Mouse (Mus musculus): ENCODE data around the gene Trim45. TPM values are rescaled to one million over a fixed set of nuclear protein-coding genes. Genes with fewer than 3 reads are reported as not detected.

The Trim45 gene
- polyA plus RNA-seq, 1 experiment, result 1.9 TPM

DNA sequence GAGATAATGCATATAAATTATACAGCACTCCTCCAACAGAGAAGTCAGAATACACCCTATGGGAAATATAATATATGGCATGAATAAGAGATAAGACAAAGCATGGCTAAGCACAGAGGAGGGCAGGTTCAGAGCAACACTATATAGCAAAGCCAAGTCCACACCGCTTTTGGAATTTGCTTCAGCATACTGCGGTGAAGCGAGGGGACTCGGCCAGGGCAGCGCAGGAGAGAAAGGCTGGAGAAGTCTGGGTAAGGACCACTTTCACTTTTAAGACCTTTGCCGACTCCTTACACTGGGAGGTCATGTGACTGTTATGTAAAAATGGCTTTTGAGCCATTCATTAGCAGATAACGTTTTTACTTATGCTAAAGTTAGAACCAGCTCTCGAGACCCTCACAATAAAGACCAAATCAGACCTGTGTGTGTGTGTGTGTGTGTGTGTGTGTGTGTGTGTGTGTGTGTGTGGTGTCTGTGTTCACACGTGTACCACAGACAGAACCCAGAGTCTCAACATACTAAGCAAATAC is 1.3 kb upstream of the Trim45 start:
- no peak overlapping the region for H3K27ac ChIP-seq (ENCODE audit: control insufficient read depth, insufficient read depth, low read depth, low read length, poor library complexity)
- 12% methylated on average over 9 of the region's 9 CpGs for WGBS

DNA sequence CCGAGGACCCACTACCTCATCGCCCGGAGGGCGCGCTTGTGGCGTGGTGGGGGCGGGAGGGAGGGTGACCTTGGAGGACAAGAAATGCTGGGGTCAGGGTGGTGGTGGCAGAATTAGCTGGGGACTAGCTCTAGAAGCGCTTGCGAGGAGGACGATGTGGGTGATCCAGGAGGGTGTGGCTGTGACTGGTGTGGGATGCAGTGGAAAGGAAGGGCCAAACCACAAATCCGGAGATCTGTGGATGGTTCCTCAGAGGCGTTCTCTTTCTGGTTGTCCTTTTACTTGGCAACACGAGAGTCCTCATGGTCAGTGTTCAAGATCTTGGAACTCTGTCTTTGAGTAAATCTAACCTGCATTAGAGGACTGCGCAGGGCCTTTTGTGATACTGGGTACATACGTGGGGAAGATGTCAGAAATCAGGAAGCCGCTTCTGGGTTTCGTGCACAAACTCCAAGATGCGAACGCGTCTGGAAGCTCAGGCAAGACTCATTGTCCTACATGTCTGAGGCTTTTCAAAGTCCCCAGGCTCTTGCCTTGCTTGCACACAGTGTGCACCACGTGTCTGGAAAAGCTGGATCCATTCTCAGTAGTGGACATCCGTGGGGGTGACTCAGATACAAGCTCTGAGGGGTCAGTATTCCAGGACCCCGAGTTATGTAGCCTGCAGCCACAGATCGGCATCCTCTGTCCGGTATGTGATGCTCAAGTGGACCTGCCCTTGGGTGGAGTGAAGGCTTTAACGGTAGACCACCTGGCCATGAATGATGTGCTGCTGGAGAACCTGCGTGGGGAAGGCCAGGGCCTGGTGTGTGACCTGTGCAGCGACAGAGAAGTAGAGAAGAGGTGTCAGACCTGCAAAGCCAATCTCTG is 739 bp downstream of the Trim45 start:
- Histone ChIP-seq H3K27ac (ENCODE audit: control insufficient read depth, insufficient read depth, low read depth, low read length, poor library complexity) (no peak overlapping the region), H3K4me3 (replicated peaks; ENCODE audit: control insufficient read depth, low read depth, low read length) (peak overlapping the region; percentile 77), H3K4me1 (ENCODE audit: control insufficient read depth, insufficient read depth, low read length) (peaks cover 2% of the 10 kb centered on the region; the same call in 1 of the 2 replicates)
- no peak for TF ChIP-seq POLR2A (IDR thresholded peaks at IDR 0.05; ENCODE audit: borderline replicate concordance, control insufficient read depth, low read depth, low read length)
- TF ChIP-seq CTCF (IDR thresholded peaks at IDR 0.05; ENCODE audit: control insufficient read depth, insufficient read depth, low read length), result no peak
- 25% methylated on average over 28 of the region's 28 CpGs for WGBS

More for the DNA sequence above, 1.3 kb upstream of the Trim45 start:
- peaks cover 4% of the 10 kb centered on the region; the same call in 1 of the 2 replicates for H3K4me1 ChIP-seq (ENCODE audit: control insufficient read depth, insufficient read depth, low read length)
- H3K4me3 ChIP-seq (replicated peaks; ENCODE audit: control insufficient read depth, low read depth, low read length), result peak overlapping the region; percentile 65
- TF ChIP-seq CTCF (IDR thresholded peaks at IDR 0.05; ENCODE audit: control insufficient read depth, insufficient read depth, low read length) (no peak), POLR2A (IDR thresholded peaks at IDR 0.05; ENCODE audit: borderline replicate concordance, control insufficient read depth, low read depth, low read length) (no peak)

DNA sequence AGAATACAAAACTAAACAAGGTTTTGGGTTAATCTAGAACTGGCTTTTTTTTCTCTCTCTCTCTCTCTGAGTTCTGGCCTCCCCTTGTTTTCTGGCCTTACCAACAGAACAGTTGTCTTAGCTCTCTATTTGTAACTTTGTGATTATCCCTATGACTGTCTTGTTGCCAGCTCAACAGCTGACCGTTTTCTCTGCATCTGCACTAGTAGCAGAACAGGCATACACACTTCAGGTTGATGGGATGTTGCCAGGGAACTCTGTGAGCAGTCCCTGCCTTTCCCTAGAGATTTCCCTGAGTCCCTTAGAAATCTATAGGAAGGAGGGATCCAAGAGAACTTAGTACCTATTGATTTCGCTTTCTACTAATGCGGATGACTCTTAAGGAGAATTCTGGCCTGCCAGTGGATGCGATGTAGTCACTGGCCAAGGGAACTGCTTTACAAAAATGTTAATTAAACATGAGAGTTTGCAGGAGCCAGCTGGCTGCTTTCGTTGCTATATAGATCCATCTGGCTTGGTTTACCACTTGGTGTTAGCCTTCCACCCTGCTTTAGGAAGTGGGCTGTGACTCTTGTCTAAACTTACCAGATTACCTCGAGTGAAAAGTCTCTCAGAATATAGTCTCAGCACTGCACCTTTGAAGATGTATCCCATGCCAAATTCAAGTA is 2.2 kb downstream of the Trim45 start:
- 61% methylated on average over 6 of the region's 6 CpGs for WGBS
- Histone ChIP-seq H3K4me3 (replicated peaks; ENCODE audit: control insufficient read depth, low read depth, low read length) (no peak overlapping the region), H3K27ac (ENCODE audit: control insufficient read depth, insufficient read depth, low read depth, low read length, poor library complexity) (no peak overlapping the region), H3K4me1 (ENCODE audit: control insufficient read depth, insufficient read depth, low read length) (peaks cover 2% of the 10 kb centered on the region; the same call in 1 of the 2 replicates)
- TF ChIP-seq POLR2A (IDR thresholded peaks at IDR 0.05; ENCODE audit: borderline replicate concordance, control insufficient read depth, low read depth, low read length) (no peak), CTCF (IDR thresholded peaks at IDR 0.05; ENCODE audit: control insufficient read depth, insufficient read depth, low read length) (no peak)

DNA sequence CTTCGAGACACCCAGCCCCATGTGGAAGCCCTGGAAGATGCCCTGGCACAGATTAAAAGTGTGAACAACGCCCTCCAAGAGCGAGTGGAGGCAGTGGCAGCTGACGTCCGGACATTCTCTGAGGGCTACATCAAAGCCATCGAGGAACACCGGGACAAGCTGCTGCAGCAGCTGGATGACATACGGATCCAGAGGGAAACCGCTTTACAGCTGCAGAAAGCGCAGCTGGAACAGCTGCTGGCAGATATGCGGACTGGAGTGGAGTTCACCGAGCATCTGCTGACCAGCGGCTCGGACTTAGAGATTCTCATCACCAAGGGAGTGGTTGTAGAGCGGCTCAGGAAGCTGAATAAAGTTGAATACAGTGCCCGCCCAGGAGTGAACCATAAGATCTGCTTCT is 3.2 kb downstream of the Trim45 start:
- Histone ChIP-seq H3K4me3 (replicated peaks; ENCODE audit: control insufficient read depth, low read depth, low read length) (peak overlapping the region; percentile 44), H3K4me1 (ENCODE audit: control insufficient read depth, insufficient read depth, low read length) (peaks cover 2% of the 10 kb centered on the region; the same call in 1 of the 2 replicates), H3K27ac (ENCODE audit: control insufficient read depth, insufficient read depth, low read depth, low read length, poor library complexity) (0 out of 2 replicates have a peak overlapping the region, but pooled peaks have one; percentile 12)
- TF ChIP-seq POLR2A (IDR thresholded peaks at IDR 0.05; ENCODE audit: borderline replicate concordance, control insufficient read depth, low read depth, low read length) (no peak), CTCF (IDR thresholded peaks at IDR 0.05; ENCODE audit: control insufficient read depth, insufficient read depth, low read length) (no peak)
- 71% methylated on average over 16 of the region's 16 CpGs for WGBS

GRCm38 (mm10) chr3:100931332-100932076 is 9.5 kb downstream of the Trim45 start:
- H3K27ac ChIP-seq (ENCODE audit: control insufficient read depth, insufficient read depth, low read depth, low read length, poor library complexity), result no peak overlapping the region
- no peak overlapping the region for H3K4me3 ChIP-seq (replicated peaks; ENCODE audit: control insufficient read depth, low read depth, low read length)
- peaks cover 1% of the 10 kb centered on the region for H3K4me1 ChIP-seq (ENCODE audit: control insufficient read depth, insufficient read depth, low read length)
- 87% methylated on average over 23 of the region's 23 CpGs for WGBS
- TF ChIP-seq POLR2A (IDR thresholded peaks at IDR 0.05; ENCODE audit: borderline replicate concordance, control insufficient read depth, low read depth, low read length), result no peak
- TF ChIP-seq CTCF (IDR thresholded peaks at IDR 0.05; ENCODE audit: control insufficient read depth, insufficient read depth, low read length), result no peak

- peaks cover 1% of the 10 kb centered on the region for H3K4me1 ChIP-seq (ENCODE audit: control insufficient read depth, insufficient read depth, low read length)
- no peak overlapping the region for H3K4me3 ChIP-seq (replicated peaks; ENCODE audit: control insufficient read depth, low read depth, low read length)
- H3K27ac ChIP-seq (ENCODE audit: control insufficient read depth, insufficient read depth, low read depth, low read length, poor library complexity), result no peak overlapping the region
- 72% methylated on average over 11 of the region's 11 CpGs for WGBS
- TF ChIP-seq POLR2A (IDR thresholded peaks at IDR 0.05; ENCODE audit: borderline replicate concordance, control insufficient read depth, low read depth, low read length), result no peak
- TF ChIP-seq CTCF (IDR thresholded peaks at IDR 0.05; ENCODE audit: control insufficient read depth, insufficient read depth, low read length), result no peak; the same call in 1 of the 2 replicates
These were observed 10.3 kb downstream of the Trim45 start for GRCm38 (mm10) chr3:100932077-100932944.

- TF ChIP-seq POLR2A (IDR thresholded peaks at IDR 0.05; ENCODE audit: borderline replicate concordance, control insufficient read depth, low read depth, low read length) (no peak), CTCF (IDR thresholded peaks at IDR 0.05; ENCODE audit: control insufficient read depth, insufficient read depth, low read length) (no peak)
- Histone ChIP-seq H3K4me1 (ENCODE audit: control insufficient read depth, insufficient read depth, low read length) (peaks cover 1% of the 10 kb centered on the region), H3K27ac (ENCODE audit: control insufficient read depth, insufficient read depth, low read depth, low read length, poor library complexity) (no peak overlapping the region), H3K4me3 (replicated peaks; ENCODE audit: control insufficient read depth, low read depth, low read length) (no peak overlapping the region)
- 88% methylated on average over 6 of the region's 6 CpGs for WGBS
These were observed 13.5 kb downstream of the Trim45 start for GRCm38 (mm10) chr3:100935521-100935920.

All from bone marrow, adult 2 months (tissue).